Mouse (Mus musculus) testis, adult 2 months (tissue): ENCODE measurements around the gene Tcte3.
"Not testable (repeated sequence)": the region's sequence is repeated elsewhere in the genome, so short reads cannot be mapped to it uniquely, and the experiment has no call there.

Source experiments
- CTCF ChIP-seq: fragments of 200-500 bp; IDR thresholded peaks from 2 replicates; pipeline ENCODE4 v1.5.1; 2012; ENCODE audit warnings: low read depth, mild to moderate bottlenecking, inconsistent platforms, low read length, moderate library complexity; ENCODE audit not compliant: control insufficient read depth, insufficient read depth, insufficient replicate concordance
- POLR2A ChIP-seq: fragments of 200-500 bp; IDR thresholded peaks from 2 replicates; pipeline ENCODE4 v1.6.1; 2012; ENCODE audit warnings: low read depth, mild to moderate bottlenecking, inconsistent platforms, low read length, moderate library complexity; ENCODE audit not compliant: control insufficient read depth

DNA sequence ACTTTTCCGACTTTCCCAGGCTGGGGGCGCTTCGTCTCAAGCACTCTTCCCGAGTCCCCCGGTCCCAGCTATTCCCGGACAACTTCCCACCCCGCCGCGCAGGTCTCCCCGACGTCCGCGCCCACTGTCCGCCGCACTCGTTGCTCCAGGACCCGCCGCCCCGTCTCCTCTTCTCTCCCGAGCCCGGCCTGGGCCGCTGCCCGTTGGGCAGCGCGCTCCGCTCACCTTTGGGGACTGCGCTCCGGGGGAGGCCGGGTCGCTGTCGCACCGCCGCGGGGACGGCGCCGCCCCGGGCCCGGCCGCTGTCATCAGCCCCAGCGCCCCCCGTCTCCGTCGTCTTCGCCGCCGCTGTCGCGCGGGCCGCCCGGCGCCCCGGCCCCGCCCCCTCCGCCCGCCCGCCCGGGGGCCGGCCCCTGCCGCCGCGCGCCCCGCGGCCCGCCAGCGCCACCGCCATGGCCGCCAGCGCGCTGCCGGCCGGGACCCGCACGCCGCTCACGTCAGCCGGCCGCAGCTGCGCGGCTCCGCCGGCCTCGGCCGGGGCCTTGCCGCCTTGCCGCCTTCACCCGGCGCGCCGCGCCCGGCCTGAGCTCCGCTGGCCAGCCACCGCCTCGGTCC is 17.3 kb downstream of the Tcte3 start:
- TF ChIP-seq CTCF, POLR2A: not testable (repeated sequence)
